Comparison of ENCODE assay signal across 27 mouse cellular contexts in genomic region chr4:55973706-55974105, GRCm38 (mm10).
"Had no signal": no experiment of that assay in that cellular context is flagged by ENCODE, and none has a peak within 500 bp of the region (broad histone marks: within the 10 kb centered on the region; RNA-seq: fewer than 3 reads in every experiment).

No protein-coding gene starts in this region.

- DNase-seq: cerebellum, adult 8-10 months; cerebellum, adult 9-10 months; cerebellum, adult 9-11 months; cerebellum, postnatal 10 days; cerebellum, postnatal 14 days; cerebellum, postnatal 25 days; cerebellum, postnatal 36 days; embryo, embryonic 11 days; forebrain, postnatal 0 days; gastrocnemius, adult 2 months; gastrocnemius, postnatal 10 days; gastrocnemius, postnatal 14 days; gastrocnemius, postnatal 25 days; gastrocnemius, postnatal 36 days; heart, adult 18-20 months; heart, adult 2 months had no signal

- H3K27ac ChIP-seq: embryonic facial prominence, embryonic 12.5 days; embryonic facial prominence, embryonic 13.5 days; embryonic facial prominence, embryonic 15.5 days; forebrain, embryonic 10.5 days; forebrain, embryonic 12.5 days; forebrain, embryonic 13.5 days; forebrain, embryonic 15.5 days; gastrocnemius, adult 2 months; heart, adult 2 months; heart, embryonic 10.5 days had no signal

- H3K36me3 ChIP-seq: embryonic facial prominence, embryonic 12.5 days; embryonic facial prominence, embryonic 13.5 days; embryonic facial prominence, embryonic 15.5 days; forebrain, embryonic 10.5 days; forebrain, embryonic 12.5 days; forebrain, embryonic 15.5 days; heart, embryonic 10.5 days had no signal

- H3K4me1 ChIP-seq: embryonic facial prominence, embryonic 12.5 days; embryonic facial prominence, embryonic 13.5 days; forebrain, embryonic 10.5 days; forebrain, embryonic 12.5 days; forebrain, embryonic 13.5 days; forebrain, embryonic 15.5 days; heart, embryonic 10.5 days had no signal

- H3K9ac ChIP-seq: embryonic facial prominence, embryonic 12.5 days; embryonic facial prominence, embryonic 13.5 days; embryonic facial prominence, embryonic 15.5 days; forebrain, embryonic 12.5 days; forebrain, embryonic 13.5 days; forebrain, embryonic 15.5 days; forebrain, postnatal 0 days had no signal

- H3K4me2 ChIP-seq: embryonic facial prominence, embryonic 12.5 days; embryonic facial prominence, embryonic 13.5 days; embryonic facial prominence, embryonic 15.5 days; forebrain, embryonic 12.5 days; forebrain, embryonic 13.5 days; forebrain, embryonic 15.5 days had no signal

- H3K9me3 ChIP-seq: embryonic facial prominence, embryonic 12.5 days; embryonic facial prominence, embryonic 13.5 days; embryonic facial prominence, embryonic 15.5 days; forebrain, embryonic 10.5 days; forebrain, embryonic 12.5 days; forebrain, embryonic 13.5 days; forebrain, embryonic 15.5 days; heart, embryonic 10.5 days had no signal

- ATAC-seq: forebrain, embryonic 13.5 days; forebrain, embryonic 14.5 days; forebrain, embryonic 15.5 days; forebrain, embryonic 16.5 days; forebrain, postnatal 0 days had no signal

- H3K4me3 ChIP-seq: embryonic facial prominence, embryonic 12.5 days; embryonic facial prominence, embryonic 13.5 days; embryonic facial prominence, embryonic 15.5 days; erythroblast, embryonic 14.5 days; forebrain, embryonic 10.5 days; forebrain, embryonic 12.5 days; forebrain, embryonic 13.5 days; forebrain, embryonic 15.5 days; gastrocnemius, adult 2 months; heart, adult 2 months; heart, embryonic 10.5 days had no signal

- H3K27me3 ChIP-seq: embryonic facial prominence, embryonic 12.5 days; embryonic facial prominence, embryonic 13.5 days; embryonic facial prominence, embryonic 15.5 days; forebrain, embryonic 12.5 days; forebrain, embryonic 13.5 days; forebrain, embryonic 15.5 days had no signal
